Mouse (Mus musculus) fibroblast of lung, adult 2 months (primary cell): ENCODE measurements around the gene Serpinc1.
"Not testable (repeated sequence)": the region's sequence is repeated elsewhere in the genome, so short reads cannot be mapped to it uniquely, and the experiment has no call there.

Experiments used
- DNase-seq: peaks from one replicate; pipeline ENCODE4 v3.0.0-alpha.2; 2011; ENCODE audit warnings: low read depth

The Serpinc1 gene

DNA sequence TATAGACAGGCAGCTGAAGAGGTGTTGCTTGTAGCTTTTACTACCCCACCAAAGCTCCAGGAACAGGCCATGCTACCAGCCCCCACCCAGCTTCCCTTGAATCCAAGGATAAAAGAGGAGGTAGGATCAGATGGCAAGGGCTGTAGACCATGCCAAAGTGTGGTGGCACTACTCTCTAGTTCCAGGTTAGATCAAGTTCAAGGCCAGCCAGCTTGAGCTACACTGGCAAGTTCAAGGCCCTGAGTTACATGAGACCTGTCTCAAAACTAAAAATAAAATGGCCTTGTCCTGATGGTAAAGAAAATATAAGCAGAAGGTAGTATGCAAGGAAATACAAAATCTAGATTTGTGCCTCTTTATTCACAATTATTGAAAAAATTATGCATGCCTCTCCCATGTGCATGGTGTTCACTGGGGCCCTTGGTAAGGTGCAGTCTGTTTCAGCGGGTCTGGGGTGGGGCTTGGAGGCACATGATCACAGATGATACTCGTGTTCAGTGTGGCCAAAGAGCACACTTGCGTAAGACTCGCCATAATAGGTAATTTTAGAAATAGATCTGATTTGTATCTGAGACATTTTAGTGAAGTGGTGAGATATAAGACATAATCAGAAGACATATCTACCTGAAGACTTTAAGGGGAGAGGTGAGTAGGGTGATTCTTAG is at the start of gene Serpinc1:
Serpinc1 (plus strand) TSS at position 515 of the 665 bp plus-strand sequence.
- DNase-seq, result no peak

DNA sequence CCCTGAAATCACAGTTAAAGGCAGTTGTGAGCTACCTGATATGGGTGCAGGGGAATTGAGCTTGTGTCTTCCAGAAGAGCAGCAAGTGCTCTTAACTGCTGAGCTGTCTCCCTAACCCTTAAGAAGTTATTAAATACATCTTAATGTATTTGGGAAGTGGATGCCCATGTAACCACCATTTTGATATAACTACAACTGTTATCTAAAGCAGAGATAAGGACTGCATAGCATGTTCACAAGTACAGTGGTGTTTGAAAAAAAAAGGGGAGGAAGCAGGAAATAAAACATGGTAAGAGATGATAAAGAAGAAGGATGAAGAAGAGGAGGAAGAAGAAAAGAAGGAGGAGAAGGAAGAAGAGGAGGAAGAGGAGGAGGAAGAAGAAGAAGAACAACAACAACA is 47.1 kb upstream of the Serpinc1 start:
- no peak for DNase-seq

DNA sequence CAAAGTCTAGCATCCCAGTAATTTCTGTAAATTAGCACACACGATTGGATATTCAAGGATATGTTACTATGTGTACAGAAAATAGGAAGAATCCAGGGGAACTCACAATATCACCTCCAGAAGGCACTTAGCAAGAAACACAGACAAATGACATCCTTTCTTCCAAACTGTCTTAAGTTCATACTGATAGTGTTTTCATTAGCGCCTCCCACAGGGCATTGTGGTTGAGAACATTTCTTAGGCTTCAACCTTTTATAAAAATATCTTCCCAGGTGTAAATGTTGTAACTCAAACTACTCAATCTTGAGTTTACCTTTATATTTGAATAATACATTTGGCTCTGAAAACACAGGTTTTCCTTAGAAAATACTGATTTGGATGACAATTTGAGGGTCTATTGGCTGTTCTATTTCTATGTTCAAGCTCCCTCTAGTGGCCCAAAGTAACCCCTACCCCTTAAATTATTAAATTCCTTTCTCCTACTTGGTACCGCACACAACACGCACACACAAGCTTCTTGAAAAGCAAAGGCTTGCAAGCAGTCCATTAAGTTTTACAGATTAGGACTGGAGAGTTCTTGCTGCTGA is 44.4 kb upstream of the Serpinc1 start:
- peak; percentile 15 for DNase-seq

- DNase-seq, result no peak
Observed at GRCm38 (mm10) chr1:160935551-160935950, 42.8 kb upstream of the Serpinc1 start.

DNA sequence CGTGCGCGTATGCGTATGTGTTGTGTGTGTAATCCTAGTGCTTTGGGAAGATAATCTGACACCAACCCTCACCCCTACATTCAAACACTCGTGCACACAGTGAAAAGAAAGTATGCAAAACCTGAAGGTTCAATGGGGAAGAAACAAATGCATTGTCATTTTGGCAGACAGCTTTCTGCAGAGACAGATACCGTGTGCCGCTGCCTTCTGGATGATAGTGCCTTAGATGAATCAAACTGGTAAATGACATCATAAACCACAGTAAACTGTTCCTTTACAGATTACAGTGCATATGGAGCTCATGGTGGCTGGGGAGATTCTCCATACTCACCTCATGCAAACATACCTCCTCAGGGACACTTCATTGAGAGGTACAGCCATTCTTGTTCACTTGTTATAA is 15.2 kb upstream of the Serpinc1 start:
- DNase-seq, result no peak

DNA sequence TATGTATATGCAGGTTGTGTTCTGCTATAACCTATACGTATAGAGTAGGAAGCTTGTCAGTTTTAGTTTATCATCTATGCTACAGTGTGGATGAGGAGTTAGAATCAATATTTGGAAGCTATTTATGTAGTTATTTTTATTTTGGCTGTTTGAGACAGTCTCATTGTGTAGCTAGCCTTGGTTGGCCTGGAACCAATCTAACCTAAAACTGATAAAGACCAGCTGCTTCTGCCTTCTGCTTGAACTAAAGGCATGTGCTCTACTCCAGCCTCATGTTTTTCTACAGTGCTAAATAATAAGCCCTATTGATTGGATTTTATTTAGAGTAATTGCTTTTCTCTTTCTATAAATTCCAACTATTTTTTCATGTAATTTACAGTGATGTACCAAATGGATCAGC is 11.1 kb upstream of the Serpinc1 start:
- DNase-seq, result no peak

GRCm38 (mm10) chr1:160968643-160969042 is 9.7 kb upstream of the Serpinc1 start:
- DNase-seq, result no peak

GRCm38 (mm10) chr1:160980021-160980420 is 1.6 kb downstream of the Serpinc1 start:
- no peak for DNase-seq

- no peak for DNase-seq
Observed at GRCm38 (mm10) chr1:160980537-160981234, 2.3 kb downstream of the Serpinc1 start.

DNA sequence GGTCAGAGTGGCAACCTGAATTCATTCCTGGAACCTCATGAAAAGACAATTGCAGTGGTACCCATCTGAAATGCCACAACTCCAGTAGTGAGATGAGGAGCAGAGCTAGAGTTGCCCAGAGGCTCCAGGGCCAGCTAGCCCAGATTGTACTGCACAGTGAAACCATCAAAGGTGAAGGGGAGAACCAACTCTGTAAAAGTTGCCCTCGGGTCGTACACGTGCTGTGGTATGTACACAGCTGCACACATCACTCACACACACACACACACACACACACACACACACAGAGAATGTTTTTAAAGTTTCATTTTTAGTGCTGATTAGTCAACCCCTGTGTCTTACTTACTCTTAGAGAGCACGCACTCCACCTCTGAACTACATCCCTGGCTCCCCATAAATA is 3.0 kb downstream of the Serpinc1 start:
- DNase-seq, result no peak

DNA sequence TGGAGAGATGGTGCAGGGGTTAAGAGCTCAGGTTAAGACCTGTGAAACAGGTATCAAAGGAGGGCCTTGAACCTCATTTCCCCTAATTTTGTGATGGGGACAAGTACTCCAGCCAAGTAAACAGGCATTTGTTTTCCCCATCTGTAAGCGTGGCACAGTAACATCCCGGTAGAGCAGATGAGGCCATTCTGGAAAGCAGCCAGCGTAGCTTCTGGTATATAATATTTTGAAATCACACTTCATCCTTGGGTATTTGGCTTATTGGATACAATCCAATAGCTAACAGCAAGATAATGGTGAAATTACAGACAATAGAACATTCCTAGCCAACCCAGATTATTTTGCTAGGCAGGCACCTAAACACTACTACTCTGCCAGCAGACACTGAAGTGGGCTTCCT is 4.5 kb downstream of the Serpinc1 start:
- DNase-seq, result no peak

DNA sequence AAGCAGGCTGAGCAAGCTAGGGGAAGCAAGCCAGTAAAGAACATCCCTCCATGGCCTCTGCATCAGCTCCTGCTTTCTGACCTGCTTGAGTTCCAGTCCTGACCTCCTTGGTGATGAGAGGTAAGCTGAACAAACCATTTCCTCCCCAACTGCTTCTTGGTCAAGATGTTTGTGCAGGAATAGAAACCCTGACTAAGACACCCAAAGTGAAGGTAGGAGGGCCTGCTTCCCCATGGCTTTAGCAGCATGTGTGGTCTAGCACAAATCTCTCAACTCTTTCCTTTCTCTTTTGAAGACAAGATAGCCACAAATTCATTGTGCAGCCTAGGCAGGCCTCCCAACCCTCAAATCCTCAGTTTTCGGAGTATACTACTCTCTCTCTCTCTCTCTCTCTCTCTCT is 6.3 kb downstream of the Serpinc1 start:
- not testable (repeated sequence) for DNase-seq

- DNase-seq, result no peak
Observed at GRCm38 (mm10) chr1:160985477-160985876, 7.1 kb downstream of the Serpinc1 start.

DNA sequence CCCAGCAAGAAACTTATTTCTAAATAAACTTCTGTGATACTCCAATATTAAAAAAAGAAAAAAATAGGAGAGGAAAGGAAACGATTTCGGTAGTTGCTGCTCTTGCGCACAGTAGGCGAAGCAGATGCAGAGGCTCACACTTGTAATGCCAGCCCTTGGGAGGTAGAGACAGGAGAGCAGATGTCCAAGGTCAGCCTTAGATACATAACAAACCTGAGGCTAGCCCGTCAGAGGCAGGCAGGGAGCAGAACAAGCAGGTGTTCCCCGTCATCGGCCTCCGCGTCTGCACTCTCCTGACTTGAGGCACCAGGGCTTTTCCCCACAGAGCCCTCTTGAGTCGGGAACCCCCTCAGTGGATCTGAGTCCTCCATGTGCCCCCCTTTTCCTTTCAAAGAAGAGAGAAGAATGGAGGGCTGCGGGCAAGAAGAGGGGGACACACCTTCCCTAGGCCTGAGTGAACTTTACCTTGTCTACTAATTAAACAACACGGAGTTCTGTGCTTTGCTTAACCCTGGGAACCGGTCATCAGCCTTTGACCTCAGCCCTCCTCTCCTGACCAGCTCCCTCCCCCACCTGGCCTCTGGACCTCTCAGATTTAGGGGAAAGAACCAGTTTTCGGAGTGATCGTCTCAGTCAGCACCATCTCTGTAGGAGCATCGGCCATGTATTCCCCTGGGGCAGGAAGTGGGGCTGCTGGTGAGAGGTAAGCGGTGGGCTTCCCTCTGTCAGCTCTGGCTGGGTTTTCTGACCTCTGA is 8.7 kb downstream of the Serpinc1 start:
- no peak for DNase-seq

GRCm38 (mm10) chr1:160989395-160989794 is 11.0 kb downstream of the Serpinc1 start:
- no peak for DNase-seq

- no peak for DNase-seq
Observed at GRCm38 (mm10) chr1:160993851-160994250, 15.5 kb downstream of the Serpinc1 start.

DNA sequence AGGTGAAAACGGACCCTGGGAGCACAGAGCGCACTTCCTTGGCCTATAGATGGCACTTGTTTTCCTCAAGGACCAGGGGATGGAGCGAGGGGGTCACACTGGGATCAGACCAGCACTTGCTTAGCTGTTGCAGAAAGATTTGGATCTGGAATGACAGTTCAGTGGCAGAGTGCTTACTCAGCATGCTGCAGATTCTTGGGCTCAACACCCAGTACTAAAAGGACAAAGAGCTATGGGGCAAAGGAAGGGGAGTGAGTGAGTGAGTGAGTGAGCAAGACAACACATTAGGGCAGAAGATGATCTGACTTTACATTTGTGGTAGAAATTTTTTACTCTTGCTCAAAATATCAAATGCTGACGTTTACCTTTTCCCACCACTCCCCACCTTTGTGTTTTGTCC is 26.6 kb downstream of the Serpinc1 start:
- DNase-seq, result no peak

- DNase-seq, result no peak
Observed at GRCm38 (mm10) chr1:161005526-161005925, 27.1 kb downstream of the Serpinc1 start.

GRCm38 (mm10) chr1:161006471-161006870 is 28.1 kb downstream of the Serpinc1 start:
- DNase-seq, result no peak

DNA sequence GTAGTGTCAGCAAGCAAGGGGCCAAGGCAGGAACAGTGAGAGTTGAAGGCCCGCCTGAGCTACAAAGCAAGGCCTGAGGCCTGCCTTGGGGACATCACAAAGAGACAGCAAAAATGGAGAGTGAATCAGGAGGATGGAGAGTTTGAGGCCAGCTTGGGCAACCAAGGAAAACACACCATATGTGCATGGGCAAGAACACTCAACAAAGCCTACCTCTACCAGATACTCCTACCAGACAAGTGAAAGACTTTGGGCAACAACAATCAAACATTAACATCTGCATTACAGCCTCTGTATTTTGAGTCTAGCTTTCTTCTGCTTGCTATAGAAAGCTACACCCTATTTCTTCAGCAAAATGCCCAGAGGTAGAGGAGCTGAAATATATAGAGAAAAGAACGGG is 29.7 kb downstream of the Serpinc1 start:
- DNase-seq, result no peak

DNA sequence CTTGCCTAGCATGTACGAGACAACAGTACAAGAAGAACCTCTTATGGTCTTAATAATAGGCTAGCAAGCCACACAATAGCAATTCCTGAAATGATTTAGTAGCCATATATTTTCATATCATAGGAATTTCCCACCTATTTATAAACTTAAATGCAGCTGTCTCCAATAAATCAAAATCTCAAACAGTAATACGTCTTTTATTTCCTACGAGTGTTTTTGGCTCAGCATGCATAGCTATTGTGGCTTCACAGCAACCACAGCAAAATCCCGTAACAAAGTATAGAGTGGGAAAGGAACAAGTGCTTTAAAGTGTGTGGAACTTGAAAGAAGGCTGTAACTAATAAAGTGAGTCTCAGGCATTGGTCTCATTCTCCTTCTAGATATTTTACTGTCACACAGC is 32.1 kb downstream of the Serpinc1 start:
- no peak for DNase-seq

GRCm38 (mm10) chr1:161016378-161016777 is 38.0 kb downstream of the Serpinc1 start:
- DNase-seq, result no peak

DNA sequence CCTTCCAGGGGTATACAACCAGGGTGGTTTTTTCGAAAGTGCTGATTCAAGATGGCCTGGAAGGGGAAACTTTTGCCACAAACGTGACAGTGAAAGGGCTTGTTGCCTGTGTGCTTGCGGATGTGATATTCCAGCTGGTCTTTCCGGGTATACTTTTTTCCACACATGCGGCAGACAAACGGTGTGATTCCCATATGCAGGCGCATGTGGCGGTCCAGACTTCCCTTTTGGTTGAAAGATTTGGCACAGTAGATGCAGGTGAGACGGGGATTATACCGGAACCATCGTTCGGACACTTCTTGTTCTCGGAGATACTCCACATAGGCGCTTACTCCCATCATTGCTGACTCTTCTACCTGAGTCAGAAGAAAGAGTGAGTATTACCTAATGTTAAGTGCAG is 41.7 kb downstream of the Serpinc1 start:
- DNase-seq, result no peak
